Mouse (Mus musculus): ENCODE measurements around the gene Hmx3. TPM values are rescaled to one million over a fixed set of nuclear protein-coding genes. Genes with fewer than 3 reads are reported as not detected.

Gene Hmx3
- polyA plus RNA-seq, 1 experiment from 2014 or later, result not detected

- 2% methylated on average over 45 of the region's 45 CpGs for WGBS (ENCODE audit: insufficient replicate concordance)
- peaks cover 97% of the 10 kb centered on the region for H3K27me3 ChIP-seq (ENCODE audit: control insufficient read depth, insufficient read depth, low read depth, low read length)
- no peak overlapping the region for H3K27ac ChIP-seq (ENCODE audit: low read length)
- peaks cover 2% of the 10 kb centered on the region; the same call in 1 of the 2 replicates for H3K4me1 ChIP-seq (ENCODE audit: control insufficient read depth, low read depth, low read length)
- no peaks in the 10 kb centered on the region for H3K36me3 ChIP-seq (ENCODE audit: control insufficient read depth, insufficient read depth)
- ATAC-seq (ENCODE audit: low read depth), result no peak; the same call in 1 of the 2 replicates
- peak overlapping the region; percentile 34 for H3K4me3 ChIP-seq (ENCODE audit: low read depth, low read length)
- H3K9ac ChIP-seq (ENCODE audit: low read depth, low read length), result no peak overlapping the region
- H3K4me2 ChIP-seq (ENCODE audit: low read depth, low read length), result peak overlapping the region; percentile 30; the same call in 1 of the 2 replicates
- H3K9me3 ChIP-seq (replicated peaks; ENCODE audit: control insufficient read depth, low read length), result no peaks in the 10 kb centered on the region
Measured at GRCm38 (mm10) chr7:131554341-131555180, 11.9 kb downstream of the Hmx3 start.

GRCm38 (mm10) chr7:131555301-131556081 is 12.8 kb downstream of the Hmx3 start:
- no peak for ATAC-seq (ENCODE audit: low read depth)

GRCm38 (mm10) chr7:131556116-131556515 is 13.4 kb downstream of the Hmx3 start:
- peaks cover 4% of the 10 kb centered on the region for H3K4me1 ChIP-seq (ENCODE audit: control insufficient read depth, low read depth, low read length)
- no peaks in the 10 kb centered on the region for H3K36me3 ChIP-seq (ENCODE audit: control insufficient read depth, insufficient read depth)
- WGBS (ENCODE audit: insufficient replicate concordance), result 2% methylated on average over 9 of the region's 9 CpGs
- H3K27ac ChIP-seq (ENCODE audit: low read length), result no peak overlapping the region
- no peak overlapping the region for H3K4me2 ChIP-seq (ENCODE audit: low read depth, low read length)
- no peaks in the 10 kb centered on the region for H3K9me3 ChIP-seq (replicated peaks; ENCODE audit: control insufficient read depth, low read length)
- peaks cover 81% of the 10 kb centered on the region for H3K27me3 ChIP-seq (ENCODE audit: control insufficient read depth, insufficient read depth, low read depth, low read length)
- no peak overlapping the region for H3K4me3 ChIP-seq (ENCODE audit: low read depth, low read length)
- H3K9ac ChIP-seq (ENCODE audit: low read depth, low read length), result no peak overlapping the region
- ATAC-seq (ENCODE audit: low read depth), result no peak

More at GRCm38 (mm10) chr7:131555301-131556081, 12.8 kb downstream of the Hmx3 start:
- Histone ChIP-seq H3K27me3 (ENCODE audit: control insufficient read depth, insufficient read depth, low read depth, low read length) (peaks cover 87% of the 10 kb centered on the region), H3K4me1 (ENCODE audit: control insufficient read depth, low read depth, low read length) (peaks cover 3% of the 10 kb centered on the region; the same call in 1 of the 2 replicates), H3K4me3 (ENCODE audit: low read depth, low read length) (peak overlapping the region; percentile 11), H3K9ac (ENCODE audit: low read depth, low read length) (no peak overlapping the region), H3K4me2 (ENCODE audit: low read depth, low read length) (no peak overlapping the region), H3K27ac (ENCODE audit: low read length) (no peak overlapping the region), H3K9me3 (replicated peaks; ENCODE audit: control insufficient read depth, low read length) (no peaks in the 10 kb centered on the region), H3K36me3 (ENCODE audit: control insufficient read depth, insufficient read depth) (no peaks in the 10 kb centered on the region)
- WGBS (ENCODE audit: insufficient replicate concordance), result 2% methylated on average over 67 of the region's 68 CpGs

GRCm38 (mm10) chr7:131556541-131557271 is 14.0 kb downstream of the Hmx3 start:
- no peak overlapping the region for H3K9ac ChIP-seq (ENCODE audit: low read depth, low read length)
- H3K4me2 ChIP-seq (ENCODE audit: low read depth, low read length), result no peak overlapping the region
- under 1% methylated on average over 37 of the region's 37 CpGs for WGBS (ENCODE audit: insufficient replicate concordance)
- H3K27ac ChIP-seq (ENCODE audit: low read length), result no peak overlapping the region
- peak overlapping the region; percentile 16; the same call in 1 of the 2 replicates for H3K4me3 ChIP-seq (ENCODE audit: low read depth, low read length)
- peaks cover 75% of the 10 kb centered on the region for H3K27me3 ChIP-seq (ENCODE audit: control insufficient read depth, insufficient read depth, low read depth, low read length)
- no peak for ATAC-seq (ENCODE audit: low read depth)
- H3K9me3 ChIP-seq (replicated peaks; ENCODE audit: control insufficient read depth, low read length), result no peaks in the 10 kb centered on the region
- H3K4me1 ChIP-seq (ENCODE audit: control insufficient read depth, low read depth, low read length), result peaks cover 7% of the 10 kb centered on the region
- H3K36me3 ChIP-seq (ENCODE audit: control insufficient read depth, insufficient read depth), result no peaks in the 10 kb centered on the region

- peaks cover 15% of the 10 kb centered on the region for H3K4me1 ChIP-seq (ENCODE audit: control insufficient read depth, low read depth, low read length)
- ATAC-seq (ENCODE audit: low read depth), result no peak
- peaks cover 65% of the 10 kb centered on the region for H3K27me3 ChIP-seq (ENCODE audit: control insufficient read depth, insufficient read depth, low read depth, low read length)
- H3K4me2 ChIP-seq (ENCODE audit: low read depth, low read length), result no peak overlapping the region
- no peak overlapping the region for H3K4me3 ChIP-seq (ENCODE audit: low read depth, low read length)
- H3K36me3 ChIP-seq (ENCODE audit: control insufficient read depth, insufficient read depth), result peaks cover 9% of the 10 kb centered on the region
- WGBS (ENCODE audit: insufficient replicate concordance), result 39% methylated on average over 2 of the region's 2 CpGs
- no peak overlapping the region for H3K9ac ChIP-seq (ENCODE audit: low read depth, low read length)
- no peaks in the 10 kb centered on the region for H3K9me3 ChIP-seq (replicated peaks; ENCODE audit: control insufficient read depth, low read length)
- no peak overlapping the region for H3K27ac ChIP-seq (ENCODE audit: low read length)
Measured at GRCm38 (mm10) chr7:131557751-131558150, 15.1 kb downstream of the Hmx3 start.

- Histone ChIP-seq H3K4me1 (ENCODE audit: control insufficient read depth, low read depth, low read length) (peaks cover 15% of the 10 kb centered on the region), H3K9me3 (replicated peaks; ENCODE audit: control insufficient read depth, low read length) (no peaks in the 10 kb centered on the region), H3K36me3 (ENCODE audit: control insufficient read depth, insufficient read depth) (peaks cover 29% of the 10 kb centered on the region), H3K27ac (ENCODE audit: low read length) (peak within 1 kb of the TSS; percentile 91), H3K4me3 (ENCODE audit: low read depth, low read length) (peak within 1 kb of the TSS; percentile 96), H3K27me3 (ENCODE audit: control insufficient read depth, insufficient read depth, low read depth, low read length) (peaks cover 41% of the 10 kb centered on the region), H3K4me2 (ENCODE audit: low read depth, low read length) (peak within 1 kb of the TSS; percentile 73), H3K9ac (ENCODE audit: low read depth, low read length) (peak within 1 kb of the TSS; percentile 98)
- WGBS (ENCODE audit: insufficient replicate concordance), result under 1% methylated on average over 47 of the region's 51 CpGs
- peak; percentile 92 for ATAC-seq (ENCODE audit: low read depth)
Measured at GRCm38 (mm10) chr7:131559986-131560696, 17.5 kb downstream of the Hmx3 start, which contains the start of gene Bub3. Bub3 (plus strand) TSS chr7:131560222.

- under 1% methylated on average over 14 of the region's 14 CpGs for WGBS (ENCODE audit: insufficient replicate concordance)
Measured at GRCm38 (mm10) chr7:131560697-131561042, 18.0 kb downstream of the Hmx3 start.

GRCm38 (mm10) chr7:131575246-131575645 is 32.6 kb downstream of the Hmx3 start:
- Histone ChIP-seq H3K4me2 (ENCODE audit: low read depth, low read length) (no peak overlapping the region), H3K36me3 (ENCODE audit: control insufficient read depth, insufficient read depth) (peaks cover 26% of the 10 kb centered on the region), H3K4me3 (ENCODE audit: low read depth, low read length) (no peak overlapping the region), H3K9me3 (replicated peaks; ENCODE audit: control insufficient read depth, low read length) (no peaks in the 10 kb centered on the region), H3K4me1 (ENCODE audit: control insufficient read depth, low read depth, low read length) (no peaks in the 10 kb centered on the region), H3K9ac (ENCODE audit: low read depth, low read length) (no peak overlapping the region), H3K27ac (ENCODE audit: low read length) (no peak overlapping the region), H3K27me3 (ENCODE audit: control insufficient read depth, insufficient read depth, low read depth, low read length) (no peaks in the 10 kb centered on the region)
- no peak for ATAC-seq (ENCODE audit: low read depth)
- WGBS (ENCODE audit: insufficient replicate concordance), result 76% methylated on average over 6 of the region's 6 CpGs

More at GRCm38 (mm10) chr7:131560697-131561042, 18.0 kb downstream of the Hmx3 start:
- H3K9ac ChIP-seq (ENCODE audit: low read depth, low read length), result peak overlapping the region; percentile 98
- peak overlapping the region; percentile 91 for H3K27ac ChIP-seq (ENCODE audit: low read length)
- peak overlapping the region; percentile 73 for H3K4me2 ChIP-seq (ENCODE audit: low read depth, low read length)
- peaks cover 33% of the 10 kb centered on the region for H3K36me3 ChIP-seq (ENCODE audit: control insufficient read depth, insufficient read depth)
- H3K4me1 ChIP-seq (ENCODE audit: control insufficient read depth, low read depth, low read length), result peaks cover 15% of the 10 kb centered on the region
- peak; percentile 59 for ATAC-seq (ENCODE audit: low read depth)
- H3K9me3 ChIP-seq (replicated peaks; ENCODE audit: control insufficient read depth, low read length), result no peaks in the 10 kb centered on the region
- H3K27me3 ChIP-seq (ENCODE audit: control insufficient read depth, insufficient read depth, low read depth, low read length), result peaks cover 36% of the 10 kb centered on the region
- peak overlapping the region; percentile 96 for H3K4me3 ChIP-seq (ENCODE audit: low read depth, low read length)
